Mouse (Mus musculus) midbrain, embryonic 12.5 days (tissue): ENCODE data around the gene Ino80. TPM values are rescaled to one million over a fixed set of nuclear protein-coding genes. Genes with fewer than 3 reads are reported as not detected.
"Not testable (repeated sequence)": the region's sequence is repeated elsewhere in the genome, so short reads cannot be mapped to it uniquely, and the experiment has no call there.

Experiments used
- ATAC-seq: fragments of 200-750 bp; cut with Nextera tagmentation; 2 replicates; pipeline ENCODE4 v1.8.0; 2017; ENCODE audit warnings: low read depth, moderate TSS enrichment, moderate library complexity; ENCODE audit not compliant: low FRiP score
- H3K27ac ChIP-seq: fragments of 300-500 bp; sonication (generic); replicated peaks from 2 replicates; pipeline ENCODE4 v1.5.1; 2016; ENCODE audit warnings: mild to moderate bottlenecking
- H3K27me3 ChIP-seq: fragments of 300-500 bp; sonication (generic); 2 replicates; pipeline ENCODE4 v1.6.1; 2016; ENCODE audit warnings: mild to moderate bottlenecking
- H3K36me3 ChIP-seq: fragments of 300-500 bp; sonication (generic); 2 replicates; pipeline ENCODE4 v1.6.1; 2016
- H3K4me1 ChIP-seq: fragments of 300-500 bp; sonication (generic); 2 replicates; pipeline ENCODE4 v1.6.1; 2016
- H3K4me2 ChIP-seq: fragments of 300-500 bp; sonication (generic); replicated peaks from 2 replicates; pipeline ENCODE4 v1.6.1; 2016; ENCODE audit warnings: mild to moderate bottlenecking, moderate library complexity
- H3K4me3 ChIP-seq: fragments of 300-500 bp; sonication (generic); 2 replicates; pipeline ENCODE4 v1.5.1; 2016; ENCODE audit warnings: mild to moderate bottlenecking
- H3K9ac ChIP-seq: fragments of 300-500 bp; sonication (generic); replicated peaks from 2 replicates; pipeline ENCODE4 v1.6.1; 2016; ENCODE audit warnings: mild to moderate bottlenecking, moderate library complexity
- H3K9me3 ChIP-seq: fragments of 300-500 bp; sonication (generic); 2 replicates; pipeline ENCODE4 v1.6.1; 2016; ENCODE audit warnings: mild to moderate bottlenecking
- WGBS: fragments of 180-500 bp; shearing (Covaris S2); methylation state at CpG from one replicate; pipeline ENCODE4 v1.1.7; 2016; 5-methylcytosine and 5-hydroxymethylcytosine counted together
- polyA plus RNA-seq: library from polyadenylated mRNA; unstranded; fragments of >200 nt; fragmentation: Nextera tagmentation; extraction: Ambion mirVana; gene quantifications from 2 replicates; pipeline ENCODE4 v1.2.1, GENCODE M21; 2016

The Ino80 gene
- polyA plus RNA-seq = 4.5 and 5.1 TPM in 2 replicates

DNA sequence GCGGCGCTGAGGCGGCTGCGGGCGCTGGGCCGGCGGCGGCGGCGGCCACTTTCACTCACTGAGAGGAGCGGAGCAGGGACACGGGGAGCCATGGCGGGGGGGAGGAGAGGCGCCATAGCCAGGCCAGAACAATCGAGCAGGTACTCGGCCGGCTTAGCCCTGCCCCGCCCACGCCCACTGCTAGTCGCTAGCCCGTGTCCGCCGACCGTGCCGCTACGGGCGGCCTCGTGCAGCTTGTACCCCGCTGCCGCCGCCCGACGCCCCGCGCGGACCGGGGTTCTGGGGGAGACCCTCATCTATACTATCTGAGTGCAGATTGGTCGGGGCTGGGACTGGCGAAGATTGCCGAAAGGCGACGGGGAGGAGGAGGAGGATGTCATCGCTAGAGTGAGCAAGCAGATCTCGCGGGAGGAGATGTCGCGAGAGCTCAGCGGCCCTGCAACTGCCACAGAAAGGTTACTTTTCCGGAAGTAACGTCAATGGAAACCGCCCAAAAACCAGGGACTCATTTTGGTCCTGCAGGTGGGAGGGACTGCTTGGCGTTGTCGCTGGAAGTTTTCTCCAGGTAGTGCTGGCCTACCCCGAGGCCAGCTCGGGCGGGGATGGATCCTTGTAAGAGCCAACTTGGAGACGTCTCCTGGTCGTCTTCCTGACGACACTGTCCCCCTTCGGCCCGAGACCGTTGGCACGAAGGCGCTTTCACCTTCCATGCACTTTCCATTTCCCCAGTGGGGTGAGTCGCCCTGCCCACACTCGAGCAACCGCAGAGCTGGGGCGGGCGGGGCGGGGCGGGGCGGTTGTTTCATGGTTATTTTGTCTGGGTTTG is at the start of gene Ino80:
Gene Ino80 (minus strand): TSS at position 117 of the 826 bp plus-strand sequence.
- Histone ChIP-seq H3K36me3 (no peaks in the 10 kb centered on the region), H3K4me3 (peak within 1 kb of the TSS; percentile 94), H3K27ac (peak within 1 kb of the TSS; percentile 98), H3K4me1 (peaks cover 25% of the 10 kb centered on the region), H3K4me2 (peak within 1 kb of the TSS; percentile 89), H3K9me3 (no peaks in the 10 kb centered on the region), H3K9ac (peak within 1 kb of the TSS; percentile 99), H3K27me3 (no peaks in the 10 kb centered on the region)
- peak; percentile 94 for ATAC-seq
- WGBS = under 1% methylated on average over 68 of the region's 72 CpGs

DNA sequence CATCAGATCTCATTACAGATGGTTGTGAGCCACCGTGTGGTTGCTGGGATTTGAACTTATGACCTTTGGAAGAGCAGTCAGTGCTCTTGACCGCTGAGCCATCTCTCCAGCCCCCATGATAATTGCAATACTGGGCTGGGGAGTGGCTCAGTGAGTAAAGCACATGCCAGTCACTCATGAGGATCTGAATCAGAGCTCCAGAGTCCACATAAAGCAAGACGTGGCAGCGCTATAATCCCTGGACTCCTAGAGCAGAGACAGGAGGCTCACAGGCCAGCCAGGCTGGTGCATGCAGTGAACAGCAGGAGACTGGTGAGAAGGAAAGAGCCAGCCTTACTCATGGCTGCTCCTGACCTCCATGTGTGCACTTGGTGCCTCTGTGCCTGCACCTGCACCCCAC is 47.9 kb upstream of the Ino80 start:
- Histone ChIP-seq H3K4me3 (no peak overlapping the region), H3K9ac (no peak overlapping the region), H3K27me3 (no peaks in the 10 kb centered on the region), H3K4me1 (no peaks in the 10 kb centered on the region), H3K27ac (no peak overlapping the region), H3K36me3 (no peaks in the 10 kb centered on the region), H3K4me2 (no peak overlapping the region), H3K9me3 (no peaks in the 10 kb centered on the region)
- WGBS = 43% methylated on average over 4 of the region's 4 CpGs
- no peak for ATAC-seq

DNA sequence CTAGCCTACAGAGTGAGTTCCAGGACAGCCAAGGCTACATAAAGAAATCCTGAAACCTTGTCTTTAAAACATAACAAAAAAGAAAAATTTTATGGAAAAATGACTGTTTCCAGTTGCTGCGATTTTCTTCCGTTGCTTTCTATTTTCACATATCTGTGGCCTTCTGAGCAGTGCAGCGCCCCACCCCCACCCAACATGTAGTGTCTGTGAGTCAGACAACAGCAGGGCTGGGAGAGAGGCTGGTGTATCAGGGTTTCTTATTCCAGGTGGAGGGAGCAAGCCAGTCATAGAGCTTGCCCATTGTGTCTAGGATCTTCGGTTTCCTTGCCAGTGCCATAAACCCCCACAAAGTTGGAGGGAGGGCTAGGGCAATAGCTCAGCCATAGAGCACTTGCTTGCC is 46.3 kb upstream of the Ino80 start:
- Histone ChIP-seq H3K36me3 (no peaks in the 10 kb centered on the region), H3K9me3 (no peaks in the 10 kb centered on the region), H3K4me1 (no peaks in the 10 kb centered on the region), H3K9ac (no peak overlapping the region), H3K27me3 (no peaks in the 10 kb centered on the region), H3K27ac (no peak overlapping the region), H3K4me2 (no peak overlapping the region), H3K4me3 (no peak overlapping the region)
- no peak for ATAC-seq
- WGBS = 82% methylated on average over 4 of the region's 4 CpGs

DNA sequence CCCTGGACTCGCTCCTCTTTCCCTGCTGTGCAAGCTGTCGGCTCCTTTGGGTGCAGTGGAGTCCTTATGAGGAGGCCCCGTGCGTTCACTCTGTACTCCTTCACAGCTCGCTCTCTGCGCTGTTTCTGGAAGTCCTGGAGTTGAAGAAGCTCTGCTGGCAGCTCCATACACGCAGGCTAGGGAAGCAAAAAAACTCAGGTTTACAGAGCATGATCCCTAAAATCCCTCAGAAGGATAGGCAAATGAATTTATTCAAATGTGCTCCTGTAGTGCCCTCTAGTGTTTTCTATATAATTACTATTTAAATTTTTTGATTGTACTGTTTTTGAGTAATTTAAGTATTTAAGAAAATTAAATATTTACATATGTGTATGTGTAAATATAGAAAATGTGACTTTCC is 43.1 kb upstream of the Ino80 start:
- Histone ChIP-seq H3K36me3 (no peaks in the 10 kb centered on the region), H3K4me3 (no peak overlapping the region), H3K27ac (no peak overlapping the region), H3K27me3 (no peaks in the 10 kb centered on the region), H3K9me3 (no peaks in the 10 kb centered on the region), H3K4me1 (no peaks in the 10 kb centered on the region), H3K9ac (no peak overlapping the region), H3K4me2 (no peak overlapping the region)
- ATAC-seq = no peak
- WGBS = 73% methylated on average over 7 of the region's 7 CpGs

DNA sequence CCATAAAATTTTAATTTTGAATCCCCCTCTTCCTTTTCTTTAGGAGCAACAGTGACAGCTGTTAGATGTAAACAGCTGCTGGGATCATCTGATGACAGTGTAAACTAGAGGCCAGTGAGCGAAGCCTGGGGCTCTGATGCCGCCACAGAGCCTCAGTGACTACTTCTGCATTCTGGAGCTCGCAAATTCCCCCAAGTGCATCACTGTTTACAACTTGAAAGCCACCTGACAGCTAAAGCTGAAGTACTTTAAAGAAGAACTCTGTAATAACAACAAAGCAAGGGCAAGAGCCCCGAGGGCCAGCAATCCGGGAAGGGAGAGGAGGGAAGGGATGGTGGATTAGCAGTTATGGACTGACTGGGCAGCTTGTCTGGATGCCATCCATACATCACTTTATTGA is 39.3 kb upstream of the Ino80 start:
- Histone ChIP-seq H3K9me3 (no peaks in the 10 kb centered on the region), H3K36me3 (no peaks in the 10 kb centered on the region), H3K4me3 (no peak overlapping the region), H3K4me2 (no peak overlapping the region), H3K4me1 (no peaks in the 10 kb centered on the region), H3K27ac (no peak overlapping the region), H3K9ac (no peak overlapping the region), H3K27me3 (no peaks in the 10 kb centered on the region)
- 67% methylated on average over 5 of the region's 5 CpGs for WGBS
- no peak for ATAC-seq

DNA sequence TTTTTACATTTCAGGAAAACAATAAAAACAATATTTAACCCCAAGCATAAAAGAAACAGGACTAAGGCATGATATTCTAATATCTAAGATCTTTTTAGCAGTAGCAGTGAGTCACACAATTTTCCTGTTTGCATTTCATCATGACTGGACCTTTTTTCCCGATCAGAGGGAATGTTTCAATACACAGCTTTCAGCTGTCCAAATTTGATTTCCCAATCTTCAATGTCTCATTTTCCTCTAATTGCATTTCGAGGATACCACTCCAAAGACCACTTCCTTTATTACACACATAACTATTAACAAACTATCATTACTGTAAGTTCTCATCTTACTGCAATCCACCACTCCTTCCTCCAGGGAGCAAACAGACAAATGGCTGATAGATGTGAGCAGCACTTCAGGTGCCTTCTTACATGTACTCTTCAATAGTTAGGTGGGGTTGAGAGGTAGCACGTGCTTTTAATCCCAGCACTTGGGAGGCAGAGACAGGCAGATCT is 36.6 kb upstream of the Ino80 start:
- Histone ChIP-seq H3K27me3 (no peaks in the 10 kb centered on the region), H3K4me2 (no peak overlapping the region), H3K9ac (no peak overlapping the region), H3K4me3 (no peak overlapping the region), H3K9me3 (no peaks in the 10 kb centered on the region), H3K4me1 (no peaks in the 10 kb centered on the region), H3K36me3 (no peaks in the 10 kb centered on the region), H3K27ac (no peak overlapping the region)
- 85% methylated on average over 3 of the region's 3 CpGs for WGBS
- ATAC-seq = no peak

DNA sequence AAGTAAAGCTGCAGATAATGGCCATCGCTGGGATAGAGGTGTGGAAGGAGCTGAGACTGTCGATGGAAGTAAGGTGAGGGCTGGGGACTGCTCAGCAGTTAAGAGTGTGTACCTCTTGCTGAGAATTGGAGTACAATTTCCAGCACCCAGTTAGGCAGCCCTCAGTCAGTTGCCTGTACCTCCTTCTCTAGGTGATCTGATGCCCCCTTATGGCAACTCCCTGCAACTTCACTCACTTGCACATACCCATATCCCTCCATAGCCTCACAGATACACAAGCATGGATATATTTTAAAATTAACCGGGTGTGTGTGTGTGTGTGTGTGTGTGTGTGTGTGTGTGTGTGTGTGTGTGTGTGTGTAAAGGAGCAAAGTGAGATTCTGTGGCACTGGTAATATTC is 34.8 kb upstream of the Ino80 start:
- Histone ChIP-seq H3K4me2 (no peak overlapping the region), H3K27ac (no peak overlapping the region), H3K4me1 (no peaks in the 10 kb centered on the region), H3K9ac (no peak overlapping the region), H3K9me3 (no peaks in the 10 kb centered on the region), H3K27me3 (no peaks in the 10 kb centered on the region), H3K4me3 (no peak overlapping the region), H3K36me3 (no peaks in the 10 kb centered on the region)
- WGBS = 76% methylated on average over 3 of the region's 3 CpGs
- ATAC-seq = no peak

DNA sequence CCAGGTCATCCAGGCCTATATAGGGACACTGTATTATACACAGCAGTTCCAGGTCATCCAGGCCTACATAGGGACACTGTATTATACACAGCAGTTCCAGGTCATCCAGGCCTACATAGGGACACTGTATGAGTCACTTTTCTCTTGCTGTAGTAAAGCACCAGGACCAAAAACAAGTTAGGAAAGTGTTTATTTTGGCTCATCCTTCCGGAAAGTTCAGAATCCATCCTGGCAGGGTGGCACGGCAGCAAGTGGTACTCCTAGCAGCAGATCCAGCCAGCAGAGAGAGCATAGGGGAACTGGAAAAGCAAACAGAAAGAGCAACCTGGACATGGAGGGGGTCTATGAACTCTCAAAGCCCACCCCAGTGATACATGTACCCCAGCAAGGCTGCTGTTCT is 33.4 kb upstream of the Ino80 start:
- no peak for ATAC-seq
- Histone ChIP-seq H3K36me3 (no peaks in the 10 kb centered on the region), H3K9me3 (no peaks in the 10 kb centered on the region), H3K4me3 (no peak overlapping the region), H3K4me2 (no peak overlapping the region), H3K27me3 (no peaks in the 10 kb centered on the region), H3K4me1 (no peaks in the 10 kb centered on the region), H3K27ac (no peak overlapping the region), H3K9ac (no peak overlapping the region)
- WGBS = 83% methylated on average over 2 of the region's 2 CpGs

DNA sequence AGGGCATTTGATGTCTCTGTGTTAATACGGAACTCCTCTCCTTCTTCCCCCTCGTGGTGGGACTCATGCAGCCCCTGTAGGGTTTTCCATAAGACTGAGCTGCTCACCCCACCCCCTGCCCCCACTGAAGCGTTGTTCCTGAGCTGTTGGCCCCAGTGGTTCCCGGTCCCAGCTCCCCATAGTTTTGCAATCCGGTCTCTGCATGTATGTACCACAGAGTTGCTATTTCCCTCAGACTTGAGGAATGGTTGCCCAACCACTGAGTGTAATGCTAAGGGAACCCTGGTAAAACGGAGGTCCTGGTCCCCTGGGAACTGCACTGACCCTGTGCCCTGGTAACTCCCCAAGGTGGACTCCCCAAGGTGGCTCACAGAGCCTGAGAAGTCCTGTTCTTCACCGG is 31.0 kb upstream of the Ino80 start:
- not testable (repeated sequence) for H3K27ac ChIP-seq, H3K4me1 ChIP-seq, H3K9ac ChIP-seq, H3K27me3 ChIP-seq, H3K4me2 ChIP-seq, H3K4me3 ChIP-seq, ATAC-seq, H3K36me3 ChIP-seq, H3K9me3 ChIP-seq
- WGBS = 67% methylated on average over 7 of the region's 7 CpGs

DNA sequence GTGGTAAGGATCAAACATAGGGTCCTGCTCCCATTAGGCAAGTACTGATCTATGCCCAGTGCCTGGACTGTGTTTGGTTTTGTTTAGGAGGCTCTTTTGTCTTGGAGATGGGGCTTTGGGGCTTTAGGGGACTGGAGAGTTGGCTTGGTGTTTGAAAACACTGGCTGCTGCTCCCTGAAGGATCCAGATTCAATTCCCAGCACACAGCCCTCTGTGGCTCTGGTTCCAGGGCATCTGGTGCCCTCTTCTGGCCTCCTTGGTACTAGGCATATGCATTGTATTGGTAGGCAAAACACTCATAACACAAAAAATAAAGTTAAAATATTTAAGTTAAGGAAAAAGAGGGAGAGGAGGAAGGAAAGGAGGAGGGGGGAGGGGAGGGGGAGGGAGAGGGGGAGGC is 29.6 kb upstream of the Ino80 start:
- ATAC-seq = no peak
- Histone ChIP-seq H3K4me1 (no peaks in the 10 kb centered on the region), H3K4me3 (no peak overlapping the region), H3K36me3 (no peaks in the 10 kb centered on the region), H3K9me3 (no peaks in the 10 kb centered on the region), H3K27me3 (no peaks in the 10 kb centered on the region), H3K4me2 (no peak overlapping the region), H3K27ac (no peak overlapping the region), H3K9ac (no peak overlapping the region)

DNA sequence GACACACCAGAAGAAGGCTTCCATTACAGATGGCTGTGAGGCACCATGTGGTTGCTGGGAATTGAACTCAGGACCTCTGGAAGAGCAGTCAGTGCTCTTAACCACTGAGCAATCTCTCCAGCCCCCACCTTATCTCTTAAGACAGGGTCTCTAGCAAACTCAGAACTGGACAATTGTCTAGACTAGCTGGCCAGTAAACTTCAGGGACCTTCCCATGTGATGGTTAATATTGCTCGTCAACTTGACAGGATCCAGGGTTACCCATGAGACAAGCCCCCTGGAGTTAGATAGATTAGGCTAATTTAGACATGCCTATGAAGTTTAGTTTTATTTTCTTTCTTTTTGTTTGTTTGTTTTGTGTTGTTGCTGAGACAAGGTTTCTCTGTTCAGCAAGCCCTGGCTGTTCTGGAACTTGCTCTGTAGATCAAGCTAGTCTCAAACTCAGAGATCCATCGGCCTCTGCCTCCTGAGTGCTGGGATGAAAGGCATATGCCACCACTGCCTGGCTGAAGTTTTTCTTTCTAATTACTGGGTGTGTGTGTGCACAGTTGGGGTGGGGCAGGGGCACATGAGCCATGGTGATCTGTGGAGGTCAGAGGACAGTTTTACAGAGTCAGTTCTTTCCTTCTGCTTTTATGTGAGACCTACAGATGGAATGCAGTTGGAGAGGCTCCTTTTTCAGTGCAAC is 23.6 kb upstream of the Ino80 start:
- Histone ChIP-seq H3K4me2 (no peak overlapping the region), H3K36me3 (no peaks in the 10 kb centered on the region), H3K4me1 (no peaks in the 10 kb centered on the region), H3K9me3 (no peaks in the 10 kb centered on the region), H3K4me3 (no peak overlapping the region), H3K27me3 (no peaks in the 10 kb centered on the region), H3K9ac (no peak overlapping the region), H3K27ac (no peak overlapping the region)
- 83% methylated on average over 2 of the region's 2 CpGs for WGBS
- no peak for ATAC-seq

DNA sequence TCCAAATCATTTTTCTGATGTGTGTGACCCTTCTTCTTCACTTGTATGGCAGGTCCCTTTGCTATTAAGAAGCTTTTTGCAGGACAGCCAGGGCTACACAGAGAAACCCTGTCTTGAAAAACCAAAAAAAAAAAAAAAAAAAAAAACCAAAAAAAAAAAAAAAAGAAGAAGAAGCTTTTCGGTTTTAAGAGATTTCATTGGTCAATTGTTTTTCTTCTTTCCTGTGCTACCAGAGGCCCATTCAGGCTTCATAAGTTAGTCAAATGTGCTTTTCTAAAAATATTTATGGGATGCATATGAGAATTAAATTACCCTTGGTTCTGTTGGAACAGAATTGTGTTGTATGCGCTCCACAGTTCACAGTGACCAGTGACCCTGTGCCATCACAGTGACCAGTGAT is 21.4 kb upstream of the Ino80 start:
- Histone ChIP-seq H3K9me3 (no peaks in the 10 kb centered on the region), H3K4me1 (no peaks in the 10 kb centered on the region), H3K9ac (no peak overlapping the region), H3K4me2 (no peak overlapping the region), H3K4me3 (no peak overlapping the region), H3K27me3 (no peaks in the 10 kb centered on the region), H3K36me3 (no peaks in the 10 kb centered on the region), H3K27ac (no peak overlapping the region)
- WGBS = 87% methylated on average over 2 of the region's 2 CpGs
- no peak for ATAC-seq
